Mouse (Mus musculus) spleen, adult 2 months (tissue): ENCODE results near the gene Cables2. TPM values are rescaled to one million over a fixed set of nuclear protein-coding genes. Genes with fewer than 3 reads are reported as not detected.
A peak's percentile ranks its signal among the peaks of the same experiment; 100 is the strongest.

Source experiments
- DNase-seq, 2 experiments: peaks; one replicate each; pipeline versions ENCODE4 v3.0.0 to v3.0.0-alpha.2; 2012 to 2021; ENCODE audit warnings: low spot score in 2 of 2, low read depth in 1 of 2
- H3K27ac ChIP-seq: fragments of 200-500 bp; 2 replicates; pipeline ENCODE4 v1.5.1; 2012; ENCODE audit warnings: low read length, inconsistent platforms; ENCODE audit not compliant: insufficient read depth
- H3K27me3 ChIP-seq: fragments of 200-500 bp; 2 replicates; pipeline ENCODE4 v1.6.1; 2012; ENCODE audit warnings: mild to moderate bottlenecking, moderate library complexity, low read length, inconsistent platforms; ENCODE audit not compliant: control insufficient read depth, insufficient read depth
- H3K36me3 ChIP-seq: fragments of 200-500 bp; 2 replicates; pipeline ENCODE4 v1.6.1; 2012; ENCODE audit warnings: mild to moderate bottlenecking, low read length, inconsistent platforms; ENCODE audit not compliant: control insufficient read depth, insufficient read depth
- H3K4me1 ChIP-seq: fragments of 200-500 bp; 2 replicates; pipeline ENCODE4 v1.6.1; 2011; ENCODE audit warnings: inconsistent platforms; ENCODE audit not compliant: control insufficient read depth, insufficient read depth, insufficient read length
- H3K4me3 ChIP-seq: fragments of 200-500 bp; 2 replicates; pipeline ENCODE4 v1.5.1; 2011; ENCODE audit warnings: mild to moderate bottlenecking, inconsistent platforms; ENCODE audit not compliant: insufficient read depth, insufficient read length; ENCODE audit errors: extremely low read depth
- CTCF ChIP-seq: fragments of 200-500 bp; IDR thresholded peaks from 2 replicates; pipeline ENCODE4 v1.5.1; 2011; ENCODE audit warnings: mild to moderate bottlenecking, inconsistent platforms; ENCODE audit not compliant: insufficient read depth, insufficient read length, insufficient replicate concordance; ENCODE audit errors: extremely low read depth
- POLR2A ChIP-seq: fragments of 200-500 bp; IDR thresholded peaks from 2 replicates; pipeline ENCODE4 v1.6.1; 2011; ENCODE audit warnings: low read depth, low read length, inconsistent platforms
- WGBS: fragments of 180-500 bp; shearing (Covaris S2); methylation state at CpG from one replicate; pipeline ENCODE4 v1.1.7; 2018; 5-methylcytosine and 5-hydroxymethylcytosine counted together
- polyA plus RNA-seq: library from polyadenylated mRNA; depleted of rRNA; stranded (reverse); fragments of >200 nt; gene quantifications from 2 replicates; pipeline ENCODE4 v1.2.3, GENCODE M21; 2012

Cables2 gene
- polyA plus RNA-seq, 1 experiment, result 40.9 TPM

DNA sequence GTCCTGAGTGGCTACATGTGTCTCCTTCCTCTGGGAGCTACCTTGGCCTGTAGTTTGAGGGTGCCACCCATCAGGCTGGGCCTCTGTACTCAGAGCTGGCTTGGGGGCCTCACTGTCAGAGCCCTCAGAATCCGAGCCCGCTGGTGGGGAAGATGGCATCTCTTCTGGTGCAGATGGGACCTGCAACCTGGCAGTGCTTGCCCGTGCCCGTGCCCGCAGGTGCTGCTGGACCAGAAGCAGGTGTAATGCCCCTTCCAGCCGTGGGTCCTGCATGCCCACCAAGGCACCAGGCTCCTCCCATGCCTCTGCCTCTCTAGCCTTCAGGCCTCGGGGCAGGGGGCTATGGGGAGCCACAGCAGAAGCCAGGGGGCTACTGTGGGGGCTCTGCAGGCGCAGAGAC, 6.0 kb upstream of the Cables2 start:
- Histone ChIP-seq H3K27ac (no peak overlapping the region), H3K4me1 (peaks cover 18% of the 10 kb centered on the region; the same call in 1 of the 2 replicates), H3K4me3 (no peak overlapping the region), H3K27me3 (no peaks in the 10 kb centered on the region; the same call in 1 of the 2 replicates), H3K36me3 (no peaks in the 10 kb centered on the region)
- TF ChIP-seq CTCF (no peak), POLR2A (no peak)
- DNase-seq, result no peak
- 83% methylated on average over 8 of the region's 8 CpGs for WGBS

DNA sequence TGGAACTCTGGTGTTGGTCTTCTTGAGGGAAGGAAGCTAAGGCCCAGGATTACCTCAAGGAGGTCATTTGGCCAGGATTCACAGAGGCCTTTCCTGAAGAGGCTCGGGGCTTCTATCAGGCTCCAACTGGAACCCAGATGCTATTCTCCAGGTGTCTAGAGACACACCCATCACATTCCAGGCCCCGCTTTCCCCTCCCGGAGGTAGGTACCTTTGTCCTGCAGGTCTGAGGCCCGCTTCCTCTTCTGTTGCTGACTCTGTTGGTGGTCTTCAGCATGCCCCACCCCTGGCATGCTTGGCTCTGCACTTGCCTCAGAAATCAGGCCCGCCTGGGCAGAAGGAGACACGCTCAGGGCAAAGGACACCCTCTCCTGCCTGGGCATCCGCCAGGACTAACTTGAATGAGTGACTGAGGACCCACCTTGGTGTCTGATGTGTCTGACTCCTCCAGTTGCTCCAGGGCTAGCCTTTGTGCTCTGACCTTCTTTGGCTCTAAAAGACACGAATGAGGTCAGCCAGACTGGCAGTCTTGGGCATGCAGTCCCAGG, 4.6 kb upstream of the Cables2 start:
- DNase-seq, result no peak
- no peak overlapping the region for H3K4me3 ChIP-seq
- no peak overlapping the region for H3K27ac ChIP-seq
- H3K4me1 ChIP-seq, result peaks cover 18% of the 10 kb centered on the region; the same call in 1 of the 2 replicates
- 89% methylated on average over 8 of the region's 8 CpGs for WGBS
- no peaks in the 10 kb centered on the region for H3K27me3 ChIP-seq
- H3K36me3 ChIP-seq, result no peaks in the 10 kb centered on the region
- TF ChIP-seq CTCF, result no peak
- TF ChIP-seq POLR2A, result no peak

DNA sequence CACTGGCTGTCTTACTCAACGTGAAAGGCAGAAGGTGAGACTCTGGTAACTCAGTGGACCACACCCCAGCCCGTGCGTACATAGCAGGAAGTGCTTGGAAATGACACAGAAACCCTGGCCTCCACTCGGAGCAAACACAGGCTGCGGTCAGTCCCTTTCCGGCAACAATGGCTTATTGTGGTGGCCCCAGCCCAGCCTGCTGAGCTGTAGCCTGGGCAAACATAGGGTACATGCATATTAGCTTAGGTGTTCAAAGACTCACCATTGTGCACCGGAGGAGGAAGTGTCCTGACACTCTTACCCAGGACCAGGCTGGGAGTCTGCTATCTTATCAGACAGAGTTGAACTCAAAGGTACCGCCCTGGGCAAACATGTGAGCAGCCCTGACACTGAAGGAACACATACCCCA, 3.6 kb upstream of the Cables2 start:
- TF ChIP-seq POLR2A, result no peak
- no peak for TF ChIP-seq CTCF
- H3K27me3 ChIP-seq, result no peaks in the 10 kb centered on the region
- peak overlapping the region; percentile 45 for H3K27ac ChIP-seq
- DNase-seq, result peak; percentile 23 to 66
- H3K36me3 ChIP-seq, result no peaks in the 10 kb centered on the region
- WGBS, result 11% methylated on average over 8 of the region's 8 CpGs
- peaks cover 28% of the 10 kb centered on the region; the same call in 1 of the 2 replicates for H3K4me1 ChIP-seq
- H3K4me3 ChIP-seq, result no peak overlapping the region

DNA sequence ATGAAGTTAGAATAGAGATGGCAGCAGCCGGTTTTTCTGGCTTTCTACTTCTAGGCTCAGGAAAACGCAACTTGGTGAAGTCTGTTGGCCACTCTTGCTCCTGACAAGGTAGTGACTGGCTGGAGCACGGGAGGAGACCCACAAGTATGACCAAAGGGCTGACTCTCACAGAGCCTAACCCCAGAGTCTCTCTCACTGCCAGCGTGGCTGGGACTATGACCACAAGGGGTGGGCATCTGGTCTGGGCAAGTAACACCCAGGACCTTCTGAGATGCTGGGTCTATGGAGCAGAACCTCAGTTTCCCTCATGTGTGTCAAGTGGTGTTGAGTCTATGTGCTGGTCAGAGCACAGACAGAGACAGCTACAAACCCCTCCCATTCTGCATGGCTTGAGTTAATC, 3.1 kb upstream of the Cables2 start:
- Histone ChIP-seq H3K27ac (peak overlapping the region; percentile 25; the same call in 1 of the 2 replicates), H3K4me3 (no peak overlapping the region), H3K27me3 (no peaks in the 10 kb centered on the region), H3K4me1 (peaks cover 33% of the 10 kb centered on the region; the same call in 1 of the 2 replicates), H3K36me3 (no peaks in the 10 kb centered on the region)
- 17% methylated on average over 4 of the region's 4 CpGs for WGBS
- TF ChIP-seq POLR2A (no peak), CTCF (no peak)
- DNase-seq, result no peak

DNA sequence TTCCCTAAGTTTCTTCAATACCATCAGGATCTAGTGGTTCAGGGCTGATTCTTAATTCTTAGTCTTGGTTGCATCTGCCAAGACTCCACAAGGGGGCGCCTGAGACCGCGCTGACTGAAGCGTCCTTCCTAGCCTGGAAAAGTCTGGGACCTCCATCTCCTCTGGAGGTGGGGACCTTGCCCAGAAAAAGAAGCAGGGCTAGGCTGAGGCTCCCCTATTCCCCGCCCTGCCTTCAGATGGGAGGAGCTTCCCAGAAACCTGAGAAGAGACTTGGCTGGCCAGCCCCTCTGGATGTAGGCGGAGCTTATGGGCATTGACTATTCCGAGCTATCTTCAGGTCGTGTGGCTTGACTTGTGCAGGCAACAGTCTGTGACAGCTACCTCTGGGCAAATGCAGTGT, 2.5 kb upstream of the Cables2 start:
- TF ChIP-seq POLR2A, result no peak
- peak; percentile 86 for TF ChIP-seq CTCF
- Histone ChIP-seq H3K4me1 (peaks cover 38% of the 10 kb centered on the region; the same call in 1 of the 2 replicates), H3K36me3 (no peaks in the 10 kb centered on the region), H3K27ac (no peak overlapping the region), H3K4me3 (no peak overlapping the region), H3K27me3 (no peaks in the 10 kb centered on the region)
- peak; percentile 52 to 56 for DNase-seq
- 2% methylated on average over 8 of the region's 8 CpGs for WGBS

DNA sequence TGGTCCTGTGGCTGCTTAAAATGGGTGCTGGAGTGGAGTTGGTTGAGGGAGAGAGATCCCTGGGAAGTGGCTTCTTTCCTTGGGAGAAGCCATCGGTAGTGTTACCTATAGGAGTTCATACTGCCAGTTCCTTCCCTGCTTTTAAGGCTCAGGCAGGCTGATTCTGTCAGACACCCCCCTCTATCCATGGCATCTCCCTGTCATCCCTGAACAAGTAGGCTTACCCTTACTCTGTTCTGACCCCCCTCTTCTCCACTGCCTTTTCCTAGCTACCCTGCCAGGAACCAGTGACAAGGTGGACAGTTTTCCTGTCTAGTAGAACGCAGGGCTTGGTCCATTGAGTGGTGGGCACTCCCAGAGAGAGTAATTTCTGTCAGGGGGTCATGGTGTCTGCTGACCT, 1.2 kb upstream of the Cables2 start:
- TF ChIP-seq CTCF (no peak), POLR2A (no peak)
- WGBS, result 93% methylated on average over 2 of the region's 2 CpGs
- Histone ChIP-seq H3K27me3 (no peaks in the 10 kb centered on the region), H3K27ac (no peak overlapping the region), H3K36me3 (no peaks in the 10 kb centered on the region), H3K4me3 (no peak overlapping the region), H3K4me1 (peaks cover 46% of the 10 kb centered on the region; the same call in 1 of the 2 replicates)
- DNase-seq, result no peak

DNA sequence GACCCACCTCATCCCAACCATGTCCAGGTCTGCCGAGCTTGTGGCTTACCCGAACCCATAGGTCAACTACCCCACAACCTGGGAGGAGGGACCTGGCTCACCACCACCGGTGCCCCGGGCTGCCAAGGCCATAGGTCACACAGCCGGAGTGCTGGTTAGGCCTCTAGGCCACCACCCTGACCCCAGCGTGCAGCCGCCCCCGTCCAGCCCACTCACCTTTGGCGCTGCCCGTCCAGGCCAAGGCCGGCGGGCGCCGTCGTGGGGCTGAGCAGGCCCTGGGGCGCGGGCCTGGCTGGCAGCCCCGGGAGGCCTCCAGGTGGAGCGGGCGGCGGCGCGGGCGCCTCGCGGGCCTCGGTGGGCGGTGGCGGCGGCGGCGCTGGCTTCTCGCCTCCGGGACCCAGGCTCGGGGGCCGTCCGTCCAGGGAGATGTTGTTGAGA, 393 bp downstream of the Cables2 start:
- no peak for TF ChIP-seq CTCF
- no peak for TF ChIP-seq POLR2A
- under 1% methylated on average over 32 of the region's 37 CpGs for WGBS
- peak overlapping the region; percentile 60 for H3K27ac ChIP-seq
- DNase-seq, result no peak
- H3K4me3 ChIP-seq, result peak overlapping the region; percentile 73
- peaks cover 46% of the 10 kb centered on the region; the same call in 1 of the 2 replicates for H3K4me1 ChIP-seq
- H3K36me3 ChIP-seq, result no peaks in the 10 kb centered on the region
- no peaks in the 10 kb centered on the region for H3K27me3 ChIP-seq
